Mouse (Mus musculus): ENCODE results near the gene Fam107b. TPM values are rescaled to one million over a fixed set of nuclear protein-coding genes. Genes with fewer than 3 reads are reported as not detected.

Fam107b gene
- total RNA-seq, 1 experiment from 2014 or later: 778 TPM

DNA sequence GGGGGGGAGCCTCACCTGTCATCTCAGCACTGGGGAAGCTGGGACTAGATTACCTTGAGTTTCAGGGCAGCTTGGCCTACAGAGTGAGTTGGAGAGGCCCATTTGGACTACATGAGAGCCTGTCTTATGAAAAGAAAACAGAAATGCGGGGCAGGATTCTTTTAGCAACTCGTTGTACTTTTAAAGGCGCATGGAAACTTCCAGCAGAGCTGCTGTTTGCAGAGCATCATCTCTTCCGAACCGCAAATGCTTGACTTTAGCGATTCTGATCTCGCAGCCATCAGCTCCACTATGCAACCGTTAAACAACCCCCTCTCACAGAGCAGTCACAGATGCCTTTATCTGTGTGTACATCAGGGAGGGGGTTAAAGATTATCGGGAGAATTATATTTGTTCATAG lies 179.8 kb downstream of the Fam107b start:
- no peak for ATAC-seq (replicated peaks; ENCODE audit: insufficient number of reproducible peaks, low FRiP score, low TSS enrichment, poor library complexity, severe bottlenecking)

- peak; percentile 71 for ATAC-seq (replicated peaks; ENCODE audit: insufficient number of reproducible peaks, low FRiP score, low TSS enrichment, poor library complexity, severe bottlenecking)
Measured at GRCm38 (mm10) chr2:3752365-3752764, 182.1 kb downstream of the Fam107b start.

GRCm38 (mm10) chr2:3752893-3753292 lies 182.6 kb downstream of the Fam107b start:
- no peak for ATAC-seq (replicated peaks; ENCODE audit: insufficient number of reproducible peaks, low FRiP score, low TSS enrichment, poor library complexity, severe bottlenecking)

GRCm38 (mm10) chr2:3753749-3754148 lies 183.5 kb downstream of the Fam107b start:
- 0 out of 2 replicates have a peak, but pooled peaks have one; percentile 20 for ATAC-seq (replicated peaks; ENCODE audit: insufficient number of reproducible peaks, low FRiP score, low TSS enrichment, poor library complexity, severe bottlenecking)

DNA sequence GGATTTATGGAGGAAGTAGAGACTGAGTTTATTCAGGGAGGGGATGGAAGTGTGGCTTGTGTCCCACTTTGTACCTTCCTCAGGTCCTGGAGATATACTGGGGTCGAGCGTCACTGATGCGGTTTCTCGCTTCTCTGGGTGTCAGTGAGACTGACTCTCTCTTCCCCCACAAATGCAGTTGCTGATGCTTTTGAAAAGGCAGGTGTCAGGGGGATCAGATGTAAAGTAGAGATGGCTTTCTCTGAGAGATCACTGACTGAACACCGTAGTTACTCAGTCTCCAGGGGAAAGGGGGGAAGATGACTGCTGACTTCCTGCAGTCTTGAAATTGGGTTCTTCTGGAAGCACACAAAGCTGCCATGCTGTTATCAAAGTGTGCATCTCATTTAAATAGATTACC lies 185.6 kb downstream of the Fam107b start:
- no peak for ATAC-seq (replicated peaks; ENCODE audit: insufficient number of reproducible peaks, low FRiP score, low TSS enrichment, poor library complexity, severe bottlenecking)

- no peak for ATAC-seq (replicated peaks; ENCODE audit: insufficient number of reproducible peaks, low FRiP score, low TSS enrichment, poor library complexity, severe bottlenecking)
Measured at GRCm38 (mm10) chr2:3758406-3758805, 188.1 kb downstream of the Fam107b start.

DNA sequence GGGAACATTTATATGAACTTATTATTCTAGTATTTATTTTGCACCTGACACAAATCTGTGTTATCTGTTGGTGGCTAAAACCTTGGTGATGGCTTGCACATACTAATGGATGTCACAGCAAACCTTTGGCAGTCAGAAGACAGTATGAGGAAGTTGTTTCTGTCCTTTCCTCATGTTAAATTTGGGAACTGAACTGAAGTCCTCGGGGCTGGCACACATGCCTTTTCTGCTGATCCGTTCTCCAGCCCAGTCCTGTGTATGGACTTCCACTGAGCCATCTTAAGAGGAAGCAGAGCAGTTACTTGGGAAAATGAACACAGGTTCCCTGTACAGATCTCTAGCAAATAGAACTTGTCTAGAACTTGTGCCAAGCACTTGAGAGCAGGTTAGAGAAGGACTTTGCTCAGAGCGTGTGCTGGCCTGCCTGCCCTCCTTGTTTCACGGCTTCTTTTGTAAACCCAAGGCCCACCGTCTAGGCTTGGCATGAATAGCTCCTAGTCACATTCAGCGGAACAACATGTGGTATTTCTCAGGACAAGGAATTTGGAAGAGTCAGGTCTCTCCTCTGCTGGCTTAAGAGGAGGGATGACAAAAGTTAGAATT lies 190.0 kb downstream of the Fam107b start:
- no peak for ATAC-seq (replicated peaks; ENCODE audit: insufficient number of reproducible peaks, low FRiP score, low TSS enrichment, poor library complexity, severe bottlenecking)

DNA sequence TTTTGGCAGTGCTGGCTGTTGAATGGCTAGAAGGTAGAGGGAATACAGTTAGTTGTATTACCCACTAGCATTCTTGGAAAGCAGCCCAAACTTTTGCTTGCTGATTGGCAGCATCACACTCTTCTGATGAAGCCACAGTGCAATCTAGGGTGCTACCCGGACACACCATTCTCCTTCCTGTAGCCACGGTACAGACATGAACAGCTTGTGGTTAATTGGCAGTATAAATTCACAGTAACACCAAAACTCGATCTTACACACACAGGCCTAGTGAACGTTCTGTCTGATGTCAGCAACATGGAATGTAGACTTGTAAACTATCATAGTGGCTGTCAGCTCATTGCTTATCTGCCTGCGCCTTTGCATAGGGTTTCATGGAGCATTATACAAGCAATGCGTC lies 193.8 kb downstream of the Fam107b start:
- ATAC-seq (replicated peaks; ENCODE audit: insufficient number of reproducible peaks, low FRiP score, low TSS enrichment, poor library complexity, severe bottlenecking): peak; percentile 36; the same call in 1 of the 2 replicates

DNA sequence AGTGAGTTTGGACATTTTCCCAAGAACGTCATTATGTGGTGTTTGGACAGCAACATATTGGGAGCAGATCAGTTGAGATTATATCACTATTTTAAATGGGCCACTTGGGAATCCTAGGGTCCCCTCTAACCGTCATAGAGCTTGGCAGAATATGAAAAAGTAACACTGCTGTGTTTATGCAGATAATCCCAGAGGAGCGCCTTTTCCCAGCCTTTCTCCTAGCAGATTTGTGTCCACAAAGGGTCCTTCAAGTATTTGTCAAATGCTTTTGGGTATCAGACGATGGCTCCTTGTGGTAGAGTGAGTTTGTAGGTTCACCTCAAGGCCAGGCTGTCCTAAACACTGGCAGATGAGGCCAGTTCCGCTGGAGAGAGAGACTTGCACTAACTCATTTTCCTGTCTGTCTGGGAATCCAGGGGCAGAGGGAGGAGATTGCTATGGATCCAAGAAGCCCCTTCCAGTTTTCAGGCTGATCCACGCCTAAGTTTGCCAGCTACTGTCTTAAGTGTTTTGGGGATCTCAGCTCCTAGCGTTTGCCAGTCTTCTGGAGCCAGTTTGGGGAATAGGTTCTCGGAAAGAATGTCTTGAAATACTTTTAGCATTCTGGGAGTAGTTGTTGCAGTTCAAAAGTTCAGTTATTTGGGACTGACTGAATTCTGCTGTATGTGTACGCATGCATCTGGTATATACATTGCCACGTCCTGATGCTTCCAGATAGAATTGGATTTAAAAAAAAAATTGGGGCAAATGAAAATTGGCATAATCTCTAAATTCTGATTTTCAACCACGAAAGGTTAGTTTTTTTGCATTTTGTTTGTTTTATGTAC lies 195.9 kb downstream of the Fam107b start:
- no peak for ATAC-seq (replicated peaks; ENCODE audit: insufficient number of reproducible peaks, low FRiP score, low TSS enrichment, poor library complexity, severe bottlenecking)

DNA sequence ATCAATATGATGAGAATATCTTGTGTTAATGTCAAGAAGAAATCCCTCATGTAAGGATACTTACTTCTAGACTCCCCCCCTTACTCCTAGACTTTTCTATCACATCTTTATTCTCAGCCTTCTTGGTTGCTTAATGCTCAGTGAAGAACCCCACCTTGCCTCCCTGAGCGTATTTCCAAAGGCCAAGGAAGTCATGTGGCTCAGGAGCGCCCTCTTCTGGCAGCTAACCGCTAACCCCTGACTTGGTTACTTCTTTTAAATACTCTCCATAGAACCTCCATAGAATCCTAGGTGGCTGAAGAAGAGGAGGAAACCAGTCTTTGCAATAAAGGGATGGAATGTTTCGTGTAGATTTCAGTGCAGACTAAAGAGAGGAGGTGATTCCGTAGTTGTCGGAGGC lies 199.0 kb downstream of the Fam107b start:
- ATAC-seq (replicated peaks; ENCODE audit: insufficient number of reproducible peaks, low FRiP score, low TSS enrichment, poor library complexity, severe bottlenecking): peak; percentile 55

DNA sequence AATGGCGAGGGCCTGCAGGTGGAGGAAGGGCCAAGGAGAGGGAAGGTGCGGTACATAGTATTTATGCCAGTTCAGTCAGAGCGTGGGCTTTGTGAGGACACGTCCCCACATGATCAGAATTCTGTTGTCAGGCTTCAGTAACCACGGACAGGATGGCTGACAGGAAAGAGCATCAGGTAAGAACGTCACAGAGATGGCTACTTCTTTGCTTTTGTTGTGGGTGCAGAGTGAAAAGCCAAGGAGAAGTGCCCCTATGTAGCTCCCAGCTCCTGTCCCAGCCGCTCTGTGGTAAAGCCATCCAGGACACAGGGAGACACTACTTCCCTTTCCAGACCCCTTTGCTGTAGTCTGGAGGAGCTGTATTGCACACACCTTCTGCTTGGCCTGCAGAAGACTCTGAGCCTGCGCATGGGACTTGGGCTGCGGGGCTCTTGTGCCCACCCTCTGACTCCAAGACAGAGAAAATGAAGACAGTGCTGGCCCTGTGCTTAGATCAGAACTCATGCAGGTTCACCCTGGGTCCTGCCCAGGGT lies 199.6 kb downstream of the Fam107b start:
- ATAC-seq (replicated peaks; ENCODE audit: insufficient number of reproducible peaks, low FRiP score, low TSS enrichment, poor library complexity, severe bottlenecking): no peak

DNA sequence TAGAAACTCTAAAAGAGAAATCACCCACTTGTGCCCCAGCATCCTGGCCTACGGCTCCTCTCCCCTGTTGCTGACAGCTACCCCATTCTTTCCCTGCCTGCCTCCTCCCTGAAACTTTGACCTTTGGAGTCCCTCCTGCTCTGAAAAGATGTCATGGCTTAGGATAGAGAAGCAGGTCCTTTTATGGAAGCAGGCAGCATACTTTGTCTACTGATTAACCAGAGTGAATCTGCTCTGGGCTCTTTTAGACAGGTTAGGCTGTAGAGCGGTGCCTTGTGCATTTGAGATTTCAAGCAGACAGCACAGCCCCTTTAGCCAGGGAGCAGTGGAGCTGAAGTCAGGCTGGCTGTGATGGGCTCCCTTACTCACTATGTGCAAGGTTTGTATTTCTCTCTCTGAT lies 200.1 kb downstream of the Fam107b start:
- no peak for ATAC-seq (replicated peaks; ENCODE audit: insufficient number of reproducible peaks, low FRiP score, low TSS enrichment, poor library complexity, severe bottlenecking)

DNA sequence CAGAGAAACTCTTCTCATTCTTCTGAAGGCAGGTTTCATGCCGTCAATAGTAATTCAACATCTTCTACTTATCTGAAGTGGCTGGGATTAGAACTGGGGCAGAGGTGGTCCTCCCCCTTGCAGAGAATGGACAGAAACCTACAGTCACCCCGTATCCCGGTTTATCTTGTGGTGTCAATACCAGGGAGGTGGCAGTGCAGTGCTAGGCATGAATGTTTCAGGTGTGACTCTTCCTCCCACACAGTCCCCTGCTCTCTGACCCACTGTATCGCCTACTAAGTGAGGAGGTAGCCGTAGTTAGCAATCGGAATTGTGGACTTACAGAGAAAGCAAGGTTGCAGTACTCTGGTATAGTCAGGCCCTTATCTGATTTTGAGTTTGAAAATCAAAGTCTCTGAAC lies 201.2 kb downstream of the Fam107b start:
- no peak for ATAC-seq (replicated peaks; ENCODE audit: insufficient number of reproducible peaks, low FRiP score, low TSS enrichment, poor library complexity, severe bottlenecking)

DNA sequence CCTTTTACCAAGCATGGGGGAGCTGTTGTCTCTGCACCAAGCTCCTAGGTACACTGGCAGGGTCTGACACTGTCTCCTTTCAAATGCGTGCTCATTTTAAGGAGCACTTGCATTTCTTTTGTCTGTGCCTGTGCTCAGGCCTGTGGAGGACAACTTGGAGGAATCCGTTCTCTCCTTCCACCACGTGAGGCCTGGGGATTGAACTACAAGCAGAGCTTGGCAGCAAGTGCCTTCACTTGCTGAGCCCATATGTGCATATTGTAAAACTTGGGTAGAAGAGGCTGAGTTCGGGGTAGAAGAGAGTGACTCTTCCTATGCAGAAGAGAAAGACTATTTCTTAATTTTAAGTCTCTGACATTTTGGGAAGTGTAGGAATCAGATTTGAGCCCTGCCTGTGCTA lies 202.8 kb downstream of the Fam107b start:
- no peak for ATAC-seq (replicated peaks; ENCODE audit: insufficient number of reproducible peaks, low FRiP score, low TSS enrichment, poor library complexity, severe bottlenecking)

DNA sequence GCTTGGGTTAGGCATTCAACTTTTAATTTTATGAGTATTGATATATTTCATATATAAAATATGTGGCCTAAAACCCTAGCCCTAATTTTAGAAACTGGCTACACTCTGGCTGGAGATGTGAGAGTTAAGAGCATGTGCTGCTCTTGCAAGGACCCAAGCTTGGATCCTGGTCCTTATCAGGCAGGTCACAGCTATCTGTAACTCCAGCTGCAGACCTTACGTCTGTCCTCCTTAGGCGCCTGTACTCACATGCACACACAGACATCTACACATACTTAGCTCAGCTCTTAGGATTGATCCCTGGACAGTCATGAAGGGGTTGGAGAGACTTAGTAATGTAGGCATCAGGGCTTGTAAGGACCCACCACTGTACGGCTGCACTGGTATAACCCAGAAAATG lies 205.3 kb downstream of the Fam107b start:
- ATAC-seq (replicated peaks; ENCODE audit: insufficient number of reproducible peaks, low FRiP score, low TSS enrichment, poor library complexity, severe bottlenecking): no peak

GRCm38 (mm10) chr2:3776045-3776444 lies 205.8 kb downstream of the Fam107b start:
- ATAC-seq (replicated peaks; ENCODE audit: insufficient number of reproducible peaks, low FRiP score, low TSS enrichment, poor library complexity, severe bottlenecking): no peak

- ATAC-seq (replicated peaks; ENCODE audit: insufficient number of reproducible peaks, low FRiP score, low TSS enrichment, poor library complexity, severe bottlenecking): no peak
Measured at GRCm38 (mm10) chr2:3777696-3778095, 207.4 kb downstream of the Fam107b start.

DNA sequence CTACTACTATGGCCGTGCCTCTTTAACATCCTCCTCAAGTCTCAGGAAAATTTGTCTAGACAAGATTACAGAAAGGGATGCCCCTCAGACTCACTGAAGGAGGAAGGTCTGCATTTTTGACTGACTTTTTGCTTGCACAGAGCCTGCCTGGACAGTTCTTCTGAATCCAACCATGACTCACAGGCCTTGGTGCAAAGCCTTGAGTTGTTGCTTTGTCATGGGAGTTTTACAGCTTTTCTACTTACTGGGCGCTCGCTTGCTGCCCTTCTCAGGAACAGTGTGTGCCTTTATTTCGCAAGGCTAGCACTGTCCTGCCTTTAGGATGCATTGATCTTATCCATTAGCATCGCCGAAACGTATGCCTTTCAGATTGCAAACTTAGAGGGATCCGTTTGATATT lies 215.3 kb downstream of the Fam107b start:
- no peak for ATAC-seq (replicated peaks; ENCODE audit: insufficient number of reproducible peaks, low FRiP score, low TSS enrichment, poor library complexity, severe bottlenecking)

GRCm38 (mm10) chr2:3787752-3788423 lies 217.6 kb downstream of the Fam107b start:
- ATAC-seq (replicated peaks; ENCODE audit: insufficient number of reproducible peaks, low FRiP score, low TSS enrichment, poor library complexity, severe bottlenecking): no peak

GRCm38 (mm10) chr2:3788424-3788786 lies 218.1 kb downstream of the Fam107b start:
- no peak for ATAC-seq (replicated peaks; ENCODE audit: insufficient number of reproducible peaks, low FRiP score, low TSS enrichment, poor library complexity, severe bottlenecking)

Data from monocyte, adult 5-6 weeks (primary cell).